Mouse (Mus musculus): ENCODE results near the gene Foxo1. TPM values are rescaled to one million over a fixed set of nuclear protein-coding genes. Genes with fewer than 3 reads are reported as not detected.
A peak's percentile ranks its signal among the peaks of the same experiment; 100 is the strongest.

Gene Foxo1
- polyA plus RNA-seq, 1 experiment from 2014 or later: 5.4 TPM

GRCm38 (mm10) chr3:52320516-52321270 lies 52.6 kb downstream of the Foxo1 start:
- Histone ChIP-seq H3K27ac (no peak overlapping the region), H3K4me2 (no peak overlapping the region), H3K9me3 (replicated peaks) (no peaks in the 10 kb centered on the region), H3K9ac (no peak overlapping the region), H3K36me3 (no peaks in the 10 kb centered on the region), H3K27me3 (no peaks in the 10 kb centered on the region), H3K4me3 (no peak overlapping the region), H3K4me1 (replicated peaks) (peaks cover 18% of the 10 kb centered on the region)
- no peak for ATAC-seq (replicated peaks; ENCODE audit: insufficient number of reproducible peaks, insufficient read depth, low FRiP score, low read depth)
- 88% methylated on average over 12 of the region's 12 CpGs for WGBS

GRCm38 (mm10) chr3:52322401-52323385 lies 54.6 kb downstream of the Foxo1 start:
- H3K4me1 ChIP-seq (replicated peaks): peaks cover 21% of the 10 kb centered on the region
- H3K4me3 ChIP-seq: no peak overlapping the region
- no peak overlapping the region for H3K9ac ChIP-seq
- no peak for ATAC-seq (replicated peaks; ENCODE audit: insufficient number of reproducible peaks, insufficient read depth, low FRiP score, low read depth)
- 23% methylated on average over 9 of the region's 9 CpGs for WGBS
- H3K27me3 ChIP-seq: no peaks in the 10 kb centered on the region
- H3K4me2 ChIP-seq: no peak overlapping the region
- H3K9me3 ChIP-seq (replicated peaks): no peaks in the 10 kb centered on the region
- peak overlapping the region; percentile 15; the same call in 1 of the 2 replicates for H3K27ac ChIP-seq
- H3K36me3 ChIP-seq: no peaks in the 10 kb centered on the region

GRCm38 (mm10) chr3:52325006-52325405 lies 56.9 kb downstream of the Foxo1 start:
- H3K27me3 ChIP-seq: no peaks in the 10 kb centered on the region
- no peaks in the 10 kb centered on the region for H3K9me3 ChIP-seq (replicated peaks)
- H3K4me1 ChIP-seq (replicated peaks): peaks cover 21% of the 10 kb centered on the region
- no peak overlapping the region for H3K27ac ChIP-seq
- no peak overlapping the region for H3K4me3 ChIP-seq
- no peak for ATAC-seq (replicated peaks; ENCODE audit: insufficient number of reproducible peaks, insufficient read depth, low FRiP score, low read depth)
- 94% methylated on average over 5 of the region's 5 CpGs for WGBS
- no peak overlapping the region for H3K4me2 ChIP-seq
- H3K36me3 ChIP-seq: no peaks in the 10 kb centered on the region
- H3K9ac ChIP-seq: no peak overlapping the region

- peaks cover 18% of the 10 kb centered on the region for H3K4me1 ChIP-seq (replicated peaks)
- H3K4me3 ChIP-seq: no peak overlapping the region
- no peaks in the 10 kb centered on the region for H3K27me3 ChIP-seq
- 86% methylated on average over 6 of the region's 6 CpGs for WGBS
- no peak overlapping the region for H3K9ac ChIP-seq
- no peaks in the 10 kb centered on the region for H3K9me3 ChIP-seq (replicated peaks)
- H3K36me3 ChIP-seq: no peaks in the 10 kb centered on the region
- ATAC-seq (replicated peaks; ENCODE audit: insufficient number of reproducible peaks, insufficient read depth, low FRiP score, low read depth): no peak
- H3K27ac ChIP-seq: no peak overlapping the region
- no peak overlapping the region for H3K4me2 ChIP-seq
These were observed 58.6 kb downstream of the Foxo1 start for GRCm38 (mm10) chr3:52326687-52327086.

DNA sequence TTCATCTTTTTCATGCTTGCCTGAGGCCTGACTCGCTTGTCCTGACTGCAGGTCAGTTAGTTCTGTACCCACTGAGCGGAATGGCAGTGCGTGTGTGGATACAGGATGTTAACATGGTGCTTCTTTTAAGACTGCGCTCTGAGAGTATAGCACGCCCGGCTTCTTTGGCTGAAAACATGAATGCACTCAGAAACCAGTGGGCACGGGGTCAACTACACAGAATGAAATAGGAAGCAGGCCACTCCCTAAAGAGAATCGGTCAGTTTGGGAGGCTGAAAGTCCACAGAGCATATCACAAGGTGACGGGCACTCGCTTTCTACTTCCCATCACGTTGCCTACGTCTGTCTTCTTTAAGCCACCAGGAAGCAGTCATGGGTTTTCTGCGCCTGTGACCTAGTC lies 59.0 kb downstream of the Foxo1 start:
- H3K36me3 ChIP-seq: no peaks in the 10 kb centered on the region
- 79% methylated on average over 13 of the region's 13 CpGs for WGBS
- H3K27me3 ChIP-seq: no peaks in the 10 kb centered on the region
- no peak overlapping the region for H3K9ac ChIP-seq
- no peak for ATAC-seq (replicated peaks; ENCODE audit: insufficient number of reproducible peaks, insufficient read depth, low FRiP score, low read depth)
- no peaks in the 10 kb centered on the region for H3K9me3 ChIP-seq (replicated peaks)
- no peak overlapping the region for H3K27ac ChIP-seq
- no peak overlapping the region for H3K4me3 ChIP-seq
- H3K4me1 ChIP-seq (replicated peaks): peaks cover 14% of the 10 kb centered on the region
- H3K4me2 ChIP-seq: no peak overlapping the region

DNA sequence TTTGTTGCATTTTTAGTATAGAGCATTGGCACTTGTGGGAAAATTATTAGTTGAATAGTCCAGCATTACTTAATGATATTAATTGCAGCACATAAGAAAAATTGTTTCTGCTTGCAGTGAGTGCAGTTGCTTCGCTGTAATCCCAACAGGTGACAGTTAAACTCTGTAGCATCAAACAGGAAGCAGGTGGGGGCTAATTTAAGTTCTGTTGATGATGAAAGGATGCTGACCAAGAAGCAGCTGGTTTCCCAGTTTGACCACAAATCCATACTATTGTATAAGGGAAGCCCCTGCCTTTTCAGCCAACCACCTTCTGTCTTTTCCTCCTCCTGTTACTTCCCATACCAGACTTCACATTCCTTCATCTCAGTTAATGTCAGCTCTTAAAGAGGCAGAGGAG lies 63.6 kb downstream of the Foxo1 start:
- 78% methylated on average over 1 of the region's 1 CpGs for WGBS
- H3K9ac ChIP-seq: no peak overlapping the region
- no peak overlapping the region for H3K4me2 ChIP-seq
- no peak overlapping the region for H3K27ac ChIP-seq
- no peaks in the 10 kb centered on the region for H3K36me3 ChIP-seq
- H3K9me3 ChIP-seq (replicated peaks): no peaks in the 10 kb centered on the region
- H3K27me3 ChIP-seq: no peaks in the 10 kb centered on the region
- no peak overlapping the region for H3K4me3 ChIP-seq
- H3K4me1 ChIP-seq (replicated peaks): peaks cover 8% of the 10 kb centered on the region
- no peak for ATAC-seq (replicated peaks; ENCODE audit: insufficient number of reproducible peaks, insufficient read depth, low FRiP score, low read depth)

DNA sequence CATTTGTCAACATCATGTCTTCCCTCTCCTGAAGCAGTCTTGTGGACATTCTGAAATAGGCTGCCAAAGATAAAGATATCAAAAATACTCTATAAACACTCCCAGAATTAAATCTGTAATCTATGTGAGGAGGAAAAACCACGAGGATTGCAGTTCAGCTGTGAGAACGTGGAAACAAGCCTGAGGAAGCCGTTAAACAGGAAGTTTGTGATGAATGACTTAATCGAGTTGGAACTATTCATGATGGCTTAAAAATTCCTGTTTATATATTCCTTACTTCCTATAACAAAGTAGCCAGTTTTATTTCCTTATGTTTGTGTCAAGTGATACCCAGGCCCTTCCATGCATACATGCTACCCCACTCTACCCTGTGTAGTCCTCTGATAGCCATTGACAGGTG lies 70.6 kb downstream of the Foxo1 start:
- H3K27ac ChIP-seq: 0 out of 2 replicates have a peak overlapping the region, but pooled peaks have one; percentile 5
- H3K36me3 ChIP-seq: no peaks in the 10 kb centered on the region
- peaks cover 37% of the 10 kb centered on the region for H3K4me1 ChIP-seq (replicated peaks)
- H3K9ac ChIP-seq: no peak overlapping the region
- H3K4me2 ChIP-seq: no peak overlapping the region
- WGBS: 55% methylated on average over 4 of the region's 4 CpGs
- H3K4me3 ChIP-seq: no peak overlapping the region
- ATAC-seq (replicated peaks; ENCODE audit: insufficient number of reproducible peaks, insufficient read depth, low FRiP score, low read depth): no peak
- no peaks in the 10 kb centered on the region for H3K9me3 ChIP-seq (replicated peaks)
- no peaks in the 10 kb centered on the region for H3K27me3 ChIP-seq

GRCm38 (mm10) chr3:52340336-52341034 lies 72.3 kb downstream of the Foxo1 start:
- 79% methylated on average over 12 of the region's 12 CpGs for WGBS
- H3K9ac ChIP-seq: no peak overlapping the region
- H3K27me3 ChIP-seq: no peaks in the 10 kb centered on the region
- H3K4me1 ChIP-seq (replicated peaks): peaks cover 38% of the 10 kb centered on the region
- H3K36me3 ChIP-seq: peaks cover 5% of the 10 kb centered on the region
- H3K27ac ChIP-seq: no peak overlapping the region
- no peak for ATAC-seq (replicated peaks; ENCODE audit: insufficient number of reproducible peaks, insufficient read depth, low FRiP score, low read depth)
- no peak overlapping the region for H3K4me3 ChIP-seq
- H3K4me2 ChIP-seq: no peak overlapping the region
- no peaks in the 10 kb centered on the region for H3K9me3 ChIP-seq (replicated peaks)

- no peak overlapping the region for H3K9ac ChIP-seq
- no peak overlapping the region for H3K4me3 ChIP-seq
- no peak overlapping the region for H3K4me2 ChIP-seq
- no peaks in the 10 kb centered on the region for H3K9me3 ChIP-seq (replicated peaks)
- H3K27ac ChIP-seq: peak overlapping the region; percentile 11; the same call in 1 of the 2 replicates
- 37% methylated on average over 3 of the region's 3 CpGs for WGBS
- no peak for ATAC-seq (replicated peaks; ENCODE audit: insufficient number of reproducible peaks, insufficient read depth, low FRiP score, low read depth)
- H3K36me3 ChIP-seq: peaks cover 12% of the 10 kb centered on the region
- no peaks in the 10 kb centered on the region for H3K27me3 ChIP-seq
- H3K4me1 ChIP-seq (replicated peaks): peaks cover 36% of the 10 kb centered on the region
These were observed 74.1 kb downstream of the Foxo1 start for GRCm38 (mm10) chr3:52342226-52342625.

GRCm38 (mm10) chr3:52342801-52343200 lies 74.7 kb downstream of the Foxo1 start:
- WGBS: 17% methylated on average over 3 of the region's 3 CpGs
- ATAC-seq (replicated peaks; ENCODE audit: insufficient number of reproducible peaks, insufficient read depth, low FRiP score, low read depth): no peak

More at GRCm38 (mm10) chr3:52342801-52343200, 74.7 kb downstream of the Foxo1 start:
- Histone ChIP-seq H3K4me3 (no peak overlapping the region), H3K27ac (no peak overlapping the region), H3K9ac (no peak overlapping the region), H3K36me3 (peaks cover 12% of the 10 kb centered on the region), H3K4me2 (no peak overlapping the region), H3K27me3 (no peaks in the 10 kb centered on the region), H3K9me3 (replicated peaks) (no peaks in the 10 kb centered on the region), H3K4me1 (replicated peaks) (peaks cover 36% of the 10 kb centered on the region)

Data from heart, embryonic 15.5 days (tissue).